Mouse (Mus musculus) thymus, adult 2 months (tissue): ENCODE measurements around the gene Sympk.

Experiments used
- CTCF ChIP-seq: fragments of 200-500 bp; IDR thresholded peaks from 2 replicates; pipeline ENCODE4 v1.5.1; 2012; ENCODE audit warnings: mild to moderate bottlenecking, control low read depth, low read length, moderate library complexity, borderline replicate concordance; ENCODE audit not compliant: control insufficient read depth, poor library complexity, insufficient read depth; ENCODE audit errors: extremely low read depth
- POLR2A ChIP-seq: fragments of 200-500 bp; IDR thresholded peaks from 2 replicates; pipeline ENCODE4 v1.6.1; 2012; ENCODE audit warnings: mild to moderate bottlenecking, low read length, control low read depth, moderate library complexity; ENCODE audit not compliant: control insufficient read depth, poor library complexity, insufficient read depth; ENCODE audit errors: extremely low read depth

GRCm38 (mm10) chr7:18992294-18992675 lies 31.9 kb upstream of the Sympk start:
- TF ChIP-seq POLR2A (no peak), CTCF (0 out of 2 replicates have a peak, but pooled peaks have one; percentile 3)
